Mouse (Mus musculus) fat pad, adult 2 months (tissue): ENCODE results near the gene Specc1.

Experiments
- DNase-seq: peaks from one replicate; pipeline ENCODE4 v3.0.0-alpha.2; 2011; ENCODE audit warnings: low read depth, low spot score; ENCODE audit errors: extremely low read depth

The Specc1 gene

DNA sequence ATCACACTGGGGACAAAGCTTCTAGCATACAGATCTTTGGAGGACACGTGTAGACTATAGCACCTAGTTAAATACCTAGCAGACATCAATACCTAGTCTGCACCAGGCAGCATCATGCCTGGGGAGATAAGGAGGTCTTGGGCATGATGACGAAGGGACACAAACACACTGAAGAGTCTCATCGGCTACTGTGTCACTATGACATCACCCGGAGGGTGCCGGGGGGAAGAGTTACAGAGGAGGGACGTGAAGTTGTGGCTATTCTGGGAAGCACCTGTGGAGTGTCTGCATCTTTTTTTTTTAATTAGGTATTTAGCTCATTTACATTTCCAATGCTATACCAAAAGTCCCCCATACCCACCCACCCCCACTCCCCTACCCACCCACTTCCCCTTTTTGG is 55.5 kb downstream of the Specc1 start:
- DNase-seq, result no peak

DNA sequence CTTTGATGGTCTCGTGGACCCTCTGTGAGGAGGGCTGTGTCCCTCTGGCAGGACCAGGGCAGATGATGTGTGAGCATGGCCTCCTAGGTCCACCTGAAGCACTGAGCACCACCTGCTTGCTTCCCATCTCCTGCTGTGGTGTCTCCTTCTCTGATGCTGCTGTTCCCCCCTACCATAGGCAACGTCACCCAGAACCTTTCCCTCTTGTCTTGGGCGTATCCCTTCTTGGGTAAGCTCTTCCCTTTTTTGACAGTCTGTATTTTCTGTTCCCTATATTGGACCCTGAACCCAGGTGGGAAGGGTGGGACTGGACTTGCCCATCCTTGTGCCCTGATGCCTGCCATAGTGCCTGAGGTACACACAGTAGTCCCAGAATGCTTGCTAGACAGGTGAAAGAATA is 56.9 kb downstream of the Specc1 start:
- no peak for DNase-seq

DNA sequence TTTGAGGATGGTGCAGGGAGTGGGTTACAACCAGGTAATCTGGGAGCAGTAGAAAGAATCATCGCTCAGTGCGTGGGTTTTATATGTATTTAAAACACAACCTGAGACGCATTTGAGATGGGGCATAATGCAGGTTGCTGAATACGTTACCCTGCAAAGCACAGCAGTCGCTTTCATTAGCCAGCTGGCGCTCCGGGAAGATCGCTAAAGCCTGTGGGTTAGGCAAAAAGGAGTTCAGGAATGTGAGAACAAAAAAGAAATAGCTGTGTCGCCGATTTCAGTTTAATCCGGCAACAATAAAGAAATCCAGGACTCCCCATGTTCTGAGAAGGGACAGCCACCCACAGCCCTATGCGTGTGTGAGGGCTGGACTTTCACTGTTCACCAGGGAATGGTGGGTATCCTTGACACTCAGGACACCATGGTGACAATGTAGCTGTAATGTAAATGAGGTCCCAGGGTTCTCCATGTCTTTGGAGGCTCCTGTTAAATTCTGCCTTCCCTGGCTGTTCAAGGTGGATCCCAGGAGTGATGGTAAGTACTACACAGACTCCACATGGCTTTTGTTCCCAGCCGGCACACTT is 58.6 kb downstream of the Specc1 start:
- DNase-seq, result no peak

DNA sequence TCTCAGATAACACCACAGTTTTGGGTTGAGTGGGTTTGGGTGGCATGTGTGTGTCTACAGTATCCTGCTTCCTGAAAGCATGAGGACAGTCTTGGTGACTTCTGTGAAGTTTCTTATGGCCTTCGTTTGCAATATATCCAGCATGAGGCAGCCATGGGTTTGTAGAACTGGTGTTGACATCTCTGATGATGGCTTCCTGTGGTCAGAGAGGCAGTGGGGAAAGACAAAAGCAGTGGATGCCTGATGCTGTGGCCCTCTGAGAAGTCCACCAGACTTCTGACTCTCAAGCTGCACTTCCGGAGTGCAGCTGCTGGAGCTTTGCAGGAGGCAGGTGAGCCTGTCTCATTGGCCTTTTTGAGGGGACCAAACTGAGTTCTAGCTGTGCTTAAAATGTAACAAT is 60.4 kb downstream of the Specc1 start:
- DNase-seq, result no peak

DNA sequence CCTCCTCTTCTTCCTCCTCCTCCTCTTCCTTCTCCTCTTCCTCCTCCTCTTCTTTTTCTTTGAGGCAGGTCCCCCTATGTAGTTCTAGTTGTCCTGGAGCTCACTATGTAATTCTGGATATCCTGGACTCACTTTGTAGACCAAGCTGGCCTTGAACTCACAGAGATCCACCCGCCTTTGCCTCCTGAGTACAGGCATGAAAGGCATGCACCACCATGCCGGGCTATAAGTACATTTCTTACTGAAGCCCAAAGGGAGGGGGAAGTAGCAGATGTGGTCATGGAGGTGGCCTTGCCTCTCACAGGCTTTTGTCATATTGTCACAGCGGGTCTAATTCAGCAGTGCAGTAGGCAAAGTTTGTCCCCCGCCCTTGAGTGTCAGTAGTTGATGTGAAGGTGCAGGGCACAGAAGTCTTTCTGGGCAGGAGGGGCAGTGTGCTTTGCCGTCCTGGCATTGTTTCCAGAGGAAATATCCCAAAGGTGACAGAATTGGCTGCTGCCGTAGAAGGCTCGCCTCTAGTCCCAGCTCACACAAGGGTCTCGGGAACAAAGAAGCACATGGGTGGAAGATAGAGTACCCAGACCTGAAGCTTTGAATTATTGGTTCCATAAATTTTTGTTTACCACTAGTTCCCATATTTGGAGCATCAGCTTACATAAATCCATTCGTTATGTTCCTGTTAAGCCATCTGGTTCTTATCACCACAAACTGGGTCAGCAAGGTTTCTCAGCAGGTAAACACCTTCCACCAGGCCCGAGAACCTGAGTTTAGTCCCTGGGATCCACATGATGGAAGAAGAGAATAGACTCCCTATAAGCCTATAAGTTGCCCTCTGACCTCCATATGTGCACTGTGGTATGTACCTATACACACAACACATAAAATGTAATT is 62.0 kb downstream of the Specc1 start:
- no peak for DNase-seq

DNA sequence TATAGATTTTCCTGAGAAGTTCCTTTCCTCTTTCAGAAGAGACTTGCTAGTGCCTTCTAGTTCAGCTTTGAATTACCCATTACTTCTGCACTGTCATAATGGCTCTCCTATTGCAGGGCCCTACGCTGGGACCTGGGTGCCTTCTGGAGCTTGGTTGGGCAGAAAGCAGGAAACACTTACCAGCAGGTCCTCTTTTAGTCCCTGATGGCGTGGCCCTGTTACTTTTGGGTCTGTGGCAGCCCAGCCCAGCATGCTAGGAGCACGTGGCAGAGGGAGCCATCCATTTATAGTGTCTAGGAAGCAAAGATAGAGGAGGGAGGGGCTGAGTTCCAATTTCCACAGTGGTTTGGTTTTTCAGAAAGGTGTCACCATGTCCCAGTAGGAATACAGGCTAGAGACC is 63.3 kb downstream of the Specc1 start:
- no peak for DNase-seq

DNA sequence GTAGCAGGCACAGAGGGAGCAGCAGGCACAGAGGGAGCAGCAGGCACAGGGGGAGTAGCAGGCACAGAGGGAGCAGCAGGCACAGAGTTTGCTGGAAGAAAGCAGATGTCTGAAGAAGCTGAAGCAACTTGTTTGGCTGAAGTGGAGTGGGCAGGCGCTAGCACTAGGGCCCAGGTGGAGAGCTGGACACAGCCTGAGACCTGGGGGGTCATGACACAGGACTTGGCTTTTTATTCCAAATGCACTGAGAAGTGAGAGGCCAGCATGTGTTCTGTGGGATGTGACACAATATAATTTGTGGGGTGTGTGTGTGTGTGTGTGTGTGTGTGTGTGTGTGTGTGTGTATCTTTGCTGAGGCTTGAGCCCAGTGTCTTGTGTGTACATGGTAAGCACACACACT is 64.3 kb downstream of the Specc1 start:
- no peak for DNase-seq

DNA sequence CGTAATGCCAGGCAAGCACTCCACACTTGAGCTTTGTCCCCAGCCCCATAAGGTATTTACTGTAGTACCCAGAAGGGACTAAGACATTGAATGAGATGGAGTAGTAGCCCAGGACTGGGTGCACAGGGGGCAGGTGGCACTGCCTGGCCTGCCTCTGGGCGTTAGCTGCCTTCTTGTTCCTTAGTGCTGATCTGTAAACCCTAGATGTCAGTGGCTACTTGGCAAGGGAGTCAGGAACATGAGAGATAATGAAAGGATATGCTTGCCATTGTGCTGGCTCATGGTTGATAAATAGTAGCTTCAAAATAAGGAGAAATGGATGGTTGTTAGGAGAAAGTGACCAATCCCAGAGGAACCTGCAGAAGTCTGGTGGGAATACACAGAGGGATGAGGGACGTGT is 65.5 kb downstream of the Specc1 start:
- DNase-seq, result no peak

DNA sequence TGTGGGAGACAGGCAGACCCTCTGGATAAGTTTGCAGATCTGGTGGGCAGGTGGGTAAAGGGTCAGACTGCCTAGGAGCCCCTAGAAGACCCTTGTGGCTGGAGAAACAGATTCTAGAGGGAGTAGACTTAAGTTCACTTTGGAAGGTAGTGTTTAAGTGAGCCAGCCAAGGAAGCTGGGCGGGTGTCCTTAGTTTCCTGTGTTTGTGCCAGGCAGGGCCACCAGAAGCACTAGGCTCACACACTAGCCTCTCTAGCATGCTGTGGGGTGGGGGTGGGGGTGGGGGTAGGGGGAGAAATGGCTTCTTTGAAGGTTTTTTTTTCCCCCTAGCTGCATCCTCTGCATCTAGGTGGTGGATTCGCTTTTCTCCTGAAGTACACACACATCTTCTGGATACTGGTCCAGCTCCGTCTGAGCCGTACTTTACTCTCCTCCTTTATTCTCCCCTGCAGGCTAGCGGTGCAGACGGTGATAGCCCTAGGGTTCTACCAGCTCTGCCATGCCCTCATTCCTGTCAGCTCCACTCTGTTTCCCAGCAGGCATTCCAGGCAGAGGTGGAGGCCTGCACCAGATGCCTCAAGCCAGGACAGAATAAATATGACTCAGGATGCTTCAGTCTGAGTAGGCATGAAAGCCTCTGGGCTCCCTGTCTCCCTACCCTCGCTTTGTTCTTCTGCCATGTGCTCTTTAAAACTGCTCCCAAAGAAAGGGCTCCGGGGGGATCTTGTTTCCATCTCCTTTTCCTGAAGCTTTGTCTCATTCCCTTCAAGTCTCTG is 66.3 kb downstream of the Specc1 start:
- no peak for DNase-seq

DNA sequence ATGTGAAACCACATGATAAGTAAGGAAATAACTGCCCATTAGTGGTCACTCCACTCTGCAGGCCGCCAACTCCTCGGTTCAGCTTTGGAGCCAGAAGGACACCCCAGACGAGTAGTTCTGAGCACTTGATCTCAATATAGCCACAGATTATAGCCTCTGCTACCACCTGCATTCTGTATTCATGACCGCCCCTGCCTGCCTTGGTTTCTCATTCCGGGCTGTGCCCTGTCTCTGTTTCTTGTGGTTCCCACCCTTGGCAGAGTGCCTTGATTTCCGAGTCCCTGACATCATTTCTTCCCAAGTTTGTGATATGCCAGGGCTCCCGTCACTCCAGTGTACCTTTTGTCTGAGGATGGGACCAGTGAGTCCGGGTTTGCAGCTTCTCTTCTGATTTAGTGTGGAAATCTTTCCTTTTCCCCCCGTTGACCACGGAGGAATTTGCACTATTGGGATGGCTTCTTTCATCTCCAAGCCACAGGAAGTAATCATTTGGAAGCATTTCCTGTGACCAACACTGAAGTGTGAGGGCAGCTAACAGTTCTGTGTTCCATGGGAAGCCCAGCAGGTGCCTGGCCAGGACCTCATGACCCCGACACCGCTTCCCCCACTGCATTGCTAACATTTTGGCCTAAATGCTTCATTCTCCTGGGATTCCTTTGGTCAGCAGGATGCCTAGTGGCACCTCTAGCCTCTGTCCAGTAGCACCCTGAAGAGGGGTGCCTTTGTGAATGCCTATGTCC is 67.1 kb downstream of the Specc1 start:
- no peak for DNase-seq

DNA sequence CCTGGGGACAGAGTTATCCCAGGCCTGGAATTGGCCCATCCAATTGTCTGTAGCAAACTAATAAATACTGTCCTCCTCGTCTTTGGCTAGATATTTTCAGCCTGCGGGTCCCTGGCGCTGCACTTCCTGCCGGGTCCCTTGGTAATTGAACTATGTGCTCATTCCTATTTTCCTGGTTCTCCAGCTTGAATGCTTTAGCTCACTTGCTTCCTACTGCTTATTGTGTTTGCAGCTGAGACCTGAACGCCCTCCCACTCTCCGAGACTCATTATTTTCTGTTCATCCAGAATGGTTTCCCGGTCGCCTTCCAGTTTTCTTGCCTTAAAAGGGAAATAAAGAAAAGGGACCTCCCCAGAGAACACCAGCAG is 67.7 kb downstream of the Specc1 start:
- no peak for DNase-seq

DNA sequence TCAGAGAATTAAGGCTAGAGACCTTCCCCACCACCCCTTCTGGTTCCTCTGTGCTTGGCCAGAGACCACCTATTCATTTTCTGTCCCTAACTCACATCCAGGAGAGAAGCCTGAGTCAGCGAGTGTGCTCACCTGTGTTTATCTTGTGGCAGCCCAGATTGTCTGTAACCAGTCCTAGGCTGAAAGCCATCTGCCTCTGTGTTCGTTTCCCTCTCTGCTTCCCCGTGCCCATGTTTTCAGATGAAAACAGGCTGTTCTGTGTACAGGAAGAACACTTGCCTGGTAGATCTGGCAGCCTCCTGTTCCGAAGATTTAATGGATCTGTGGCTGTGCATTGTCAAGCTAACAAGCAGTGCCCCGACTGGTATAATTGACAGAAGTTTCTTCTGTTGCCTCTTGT is 68.4 kb downstream of the Specc1 start:
- DNase-seq, result no peak

DNA sequence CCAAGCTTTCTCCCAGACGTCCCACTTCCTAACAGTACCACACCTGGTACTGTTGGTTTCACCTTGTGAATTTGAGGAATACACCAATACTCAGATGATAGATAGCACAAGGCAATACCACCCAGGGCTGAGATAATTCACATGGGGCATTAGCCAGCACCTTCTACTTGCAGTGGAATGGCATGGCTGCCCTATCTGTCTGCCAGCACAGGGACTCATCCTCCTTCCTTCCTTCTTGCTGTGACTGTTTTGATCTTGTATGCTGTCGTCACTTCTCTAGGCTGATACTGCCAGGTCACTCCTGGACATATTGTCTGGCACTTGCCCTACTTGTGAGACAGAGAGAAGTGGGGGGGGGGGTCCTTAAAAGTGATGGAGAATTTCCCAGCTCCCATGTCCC is 69.2 kb downstream of the Specc1 start:
- no peak for DNase-seq

DNA sequence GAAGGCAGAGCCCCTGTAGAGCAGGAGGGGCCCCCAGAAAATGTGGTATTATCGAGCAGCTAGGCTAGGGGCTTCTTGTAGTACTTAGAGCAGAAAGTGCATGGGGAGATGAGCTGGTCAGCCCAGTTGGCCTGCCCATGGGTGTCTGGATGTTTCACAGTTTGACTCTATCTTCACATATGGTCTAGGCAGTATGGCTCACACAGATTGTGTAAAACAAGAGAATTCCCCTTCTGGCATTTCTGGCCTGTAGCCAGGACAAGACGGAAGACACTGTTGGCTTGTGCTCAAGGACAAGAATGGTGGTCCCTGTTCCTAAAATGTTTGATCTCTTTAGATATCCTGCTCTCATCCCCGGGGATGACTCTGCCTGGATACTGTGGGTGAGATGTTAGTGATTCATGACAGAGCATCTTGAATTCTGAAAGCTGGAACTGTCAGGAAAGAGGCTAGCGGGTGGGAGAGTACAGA is 69.8 kb downstream of the Specc1 start:
- no peak for DNase-seq

DNA sequence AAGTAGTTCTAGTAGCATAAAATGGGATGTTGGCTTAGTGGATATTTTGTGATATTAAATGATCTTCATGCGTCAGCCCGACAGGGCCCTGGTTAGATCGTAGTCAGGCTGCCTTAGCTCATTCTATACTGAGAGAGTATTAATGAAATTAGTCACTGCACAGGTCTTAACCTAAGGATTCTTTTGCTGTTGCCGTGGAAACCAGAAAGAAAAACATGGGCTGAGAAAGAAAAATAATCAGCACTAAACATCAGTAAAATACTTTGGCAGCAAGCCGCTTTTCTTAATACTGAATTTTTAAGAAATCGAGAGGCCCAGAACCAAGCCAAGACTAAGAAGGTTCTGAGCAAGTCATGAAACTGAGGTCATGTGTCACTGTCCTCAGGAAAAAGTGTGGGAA is 70.7 kb downstream of the Specc1 start:
- no peak for DNase-seq

DNA sequence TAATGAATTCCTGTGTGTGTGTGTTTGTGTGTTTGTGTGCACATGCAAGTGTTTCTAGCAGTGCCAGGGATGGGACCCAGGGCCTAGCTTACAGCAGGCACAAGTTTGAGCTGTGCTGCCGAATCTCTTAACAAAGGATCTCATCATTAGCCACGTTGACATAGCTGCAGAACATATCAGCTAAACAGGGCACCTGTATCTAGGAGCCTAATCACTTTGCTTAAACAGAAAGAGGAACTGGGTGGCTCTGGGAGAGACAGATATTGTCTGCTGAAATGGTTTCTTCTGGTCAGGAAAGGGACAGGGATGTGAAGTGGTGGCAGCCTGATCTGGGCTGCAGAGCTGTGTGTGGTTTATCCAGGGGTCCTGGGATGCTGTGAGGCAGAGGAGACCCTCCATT is 71.1 kb downstream of the Specc1 start:
- DNase-seq, result no peak

DNA sequence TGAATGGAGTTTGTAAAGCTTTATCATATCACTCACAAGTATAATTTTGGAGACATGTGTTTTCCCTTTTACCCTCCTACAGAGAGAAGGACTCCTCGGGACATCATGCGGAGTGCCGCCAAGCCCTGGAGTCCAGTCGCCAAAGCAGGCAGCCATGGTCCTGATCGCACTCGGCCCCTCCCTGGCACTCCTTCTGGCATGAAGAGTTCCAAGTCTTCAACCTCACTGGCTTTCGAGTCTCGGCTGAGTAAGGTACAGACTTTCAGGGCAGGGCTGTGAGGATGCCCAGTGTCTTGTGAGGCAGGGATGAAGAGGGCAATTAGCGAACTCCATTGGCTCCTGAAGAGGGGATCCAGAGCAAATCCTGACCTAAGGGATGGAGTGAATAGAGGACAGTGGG is 72.6 kb downstream of the Specc1 start:
- no peak for DNase-seq

DNA sequence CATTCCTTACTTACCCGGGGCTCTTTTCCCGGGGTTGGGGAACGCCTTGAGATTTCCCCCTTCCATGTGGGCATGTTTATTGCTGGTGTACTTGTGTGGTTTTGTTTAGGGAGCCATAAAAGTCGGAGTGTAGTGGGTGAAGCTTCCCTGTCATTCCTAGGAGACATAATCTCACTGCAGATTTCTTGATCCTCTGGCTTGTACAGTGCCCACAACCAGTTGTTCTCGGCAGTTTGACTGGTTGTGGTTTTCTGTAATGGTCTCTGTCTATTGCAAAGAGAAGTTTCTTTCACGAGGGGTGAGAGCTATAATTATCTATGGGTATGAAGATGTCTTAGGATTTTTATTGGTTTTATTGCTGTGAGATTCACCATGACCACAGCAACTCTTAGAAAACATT is 78.0 kb downstream of the Specc1 start:
- DNase-seq, result no peak

DNA sequence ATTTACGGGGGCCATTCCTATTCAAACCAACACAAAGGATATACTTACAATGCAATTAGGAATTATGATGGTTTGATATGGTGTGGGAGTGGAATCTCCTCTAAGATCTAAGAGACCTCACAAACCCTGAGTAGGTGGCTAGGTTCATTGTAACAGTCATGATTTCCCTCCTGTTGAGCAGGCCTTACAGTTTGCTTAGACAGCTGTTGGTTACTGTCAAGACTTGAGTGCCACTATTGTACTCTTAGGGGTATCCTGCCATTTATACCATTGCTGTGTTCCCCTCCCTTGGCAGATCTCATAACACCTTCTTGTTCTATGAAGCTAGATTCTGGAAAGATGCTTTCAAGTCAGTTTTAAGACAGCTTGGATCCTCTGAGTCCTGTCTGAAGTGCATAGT is 78.7 kb downstream of the Specc1 start:
- DNase-seq, result no peak

DNA sequence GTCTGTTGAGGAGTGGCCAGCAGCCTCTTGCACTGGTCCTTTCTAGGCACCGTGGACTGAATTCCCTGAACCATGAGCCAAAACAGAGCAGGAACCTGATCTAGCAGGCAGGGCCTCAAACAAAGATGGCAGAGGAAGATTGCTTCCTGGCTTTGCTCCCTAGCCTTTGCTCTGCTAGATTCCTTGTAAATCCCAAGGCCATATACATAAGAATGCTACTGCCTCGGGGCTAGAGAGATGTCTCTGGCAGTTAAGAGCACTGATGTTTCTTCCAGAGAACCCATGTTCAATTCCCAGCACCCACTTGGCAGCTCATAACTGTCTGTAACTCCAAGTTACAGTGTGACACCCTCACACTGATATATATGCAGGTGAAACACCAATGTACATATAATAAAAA is 83.6 kb downstream of the Specc1 start:
- no peak for DNase-seq

DNA sequence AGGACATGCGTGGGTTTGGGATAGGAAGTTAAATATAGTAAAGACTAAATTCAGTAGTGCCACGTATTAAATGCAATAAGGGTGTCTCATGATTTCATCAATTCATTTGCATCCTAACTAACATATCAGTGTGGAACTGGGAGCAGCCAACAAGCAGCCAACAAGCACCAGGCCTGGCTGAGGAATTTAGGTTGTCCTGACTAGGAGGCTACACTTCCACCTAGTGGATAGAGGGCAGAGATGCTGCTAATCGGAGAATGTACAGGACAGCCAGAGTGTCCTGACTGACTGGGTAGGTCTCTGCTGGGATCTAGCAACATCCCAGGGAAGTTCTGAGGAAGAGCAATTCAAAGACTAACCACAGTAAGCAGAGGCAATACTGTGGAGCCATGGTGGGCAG is 88.1 kb downstream of the Specc1 start:
- no peak for DNase-seq
